Comparison of ENCODE assay signal across 8 mouse cellular contexts in genomic region chr11:32925421-32926271, GRCm38 (mm10).
DNase-seq lines count a peak whose midpoint lies in the region; ATAC-seq and TF ChIP-seq lines count a peak whose summit lies in the region.

No protein-coding gene starts in this region.

- peak overlapping the region; percentile 42 for H3K4me2 ChIP-seq in stomach, postnatal 0 days (replicated peaks; ENCODE audit: low read depth)

- no peak for TF ChIP-seq CTCF in heart, adult 2 months (IDR thresholded peaks at IDR 0.05)
- TF ChIP-seq CTCF in stomach, postnatal 0 days (IDR thresholded peaks at IDR 0.05; ENCODE audit: low read depth): no peak

- H3K27ac ChIP-seq in heart, adult 2 months: no peak overlapping the region
- H3K27ac ChIP-seq in stomach, postnatal 0 days (replicated peaks): peak overlapping the region; percentile 56

- DNase-seq in adrenal gland, postnatal 10 days: peak; percentile 53
- no peak for DNase-seq in adrenal gland, postnatal 4 days (ENCODE audit: low spot score in 2 of 2)
- peak; percentile 60 to 72 for DNase-seq in heart, adult 2 months
- peak; percentile 8 for DNase-seq in kidney, adult 9 months
- DNase-seq in lung, postnatal 14 days: peak; percentile 50
- DNase-seq in stomach, postnatal 0 days (ENCODE audit: low spot score): peak; percentile 57
- DNase-seq in thymus, postnatal 0 days (ENCODE audit: low spot score): no peak
- no peak for DNase-seq in cerebellum, adult 18-20 months

- no peak for TF ChIP-seq POLR2A in heart, adult 2 months (IDR thresholded peaks at IDR 0.05; ENCODE audit: insufficient read depth, low read depth, low read length)

- intact Hi-C loops in heart, adult 2 months (cut with DNase I): no loop called here

- TF ChIP-seq EP300 in heart, adult 2 months (IDR thresholded peaks at IDR 0.05; ENCODE audit: insufficient read depth, low read depth, low read length): no peak
- no peak for TF ChIP-seq EP300 in stomach, postnatal 0 days (optimal IDR thresholded peaks at IDR 0.05)

- 17% methylated on average over 33 of the region's 33 CpGs for WGBS in heart, adult 2 months
- WGBS in stomach, postnatal 0 days: 4% methylated on average over 33 of the region's 33 CpGs

- H3K36me3 ChIP-seq in heart, adult 2 months (ENCODE audit: control insufficient read depth, insufficient read depth, low read length): no peaks in the 10 kb centered on the region
- H3K36me3 ChIP-seq in stomach, postnatal 0 days (ENCODE audit: control insufficient read depth, insufficient read depth, low read length): no peaks in the 10 kb centered on the region

- H3K4me3 ChIP-seq in heart, adult 2 months: 0 out of 2 replicates have a peak overlapping the region, but pooled peaks have one; percentile 5
- H3K4me3 ChIP-seq in stomach, postnatal 0 days (ENCODE audit: low read depth, low read length): peak overlapping the region; percentile 17; the same call in 1 of the 2 replicates

- no peaks in the 10 kb centered on the region for H3K27me3 ChIP-seq in heart, adult 2 months (ENCODE audit: control insufficient read depth, insufficient read depth, low read length)
- no peaks in the 10 kb centered on the region for H3K27me3 ChIP-seq in stomach, postnatal 0 days (ENCODE audit: control insufficient read depth, insufficient read depth, low read length)

- ATAC-seq in stomach, postnatal 0 days (ENCODE audit: low FRiP score, low TSS enrichment): peak; percentile 85

- H3K9me3 ChIP-seq in stomach, postnatal 0 days (ENCODE audit: control insufficient read depth, low read length): no peaks in the 10 kb centered on the region

- H3K79me2 ChIP-seq in heart, adult 2 months (replicated peaks; ENCODE audit: control insufficient read depth, insufficient read depth, low read length): no peaks in the 10 kb centered on the region

- H3K4me1 ChIP-seq in heart, adult 2 months (ENCODE audit: control insufficient read depth, insufficient read depth, low read length): no peaks in the 10 kb centered on the region
- H3K4me1 ChIP-seq in stomach, postnatal 0 days (replicated peaks; ENCODE audit: control insufficient read depth, insufficient read depth): no peaks in the 10 kb centered on the region; the same call in 1 of the 2 replicates

- no peak overlapping the region for H3K9ac ChIP-seq in heart, adult 2 months (ENCODE audit: low read depth, low read length)
- peak overlapping the region; percentile 47; the same call in 1 of the 2 replicates for H3K9ac ChIP-seq in stomach, postnatal 0 days (ENCODE audit: low read length)

Comparison
In these comparisons a context has a peak if more than half of its experiments do, and no peak if none do; other contexts are left out.
1. DNase-seq: peak in adrenal gland, postnatal 10 days (single experiment), heart, adult 2 months (2 of 2), kidney, adult 9 months (single experiment), lung, postnatal 14 days (single experiment) and stomach, postnatal 0 days (single experiment); none in adrenal gland, postnatal 4 days (0 of 2), thymus, postnatal 0 days (single experiment) and cerebellum, adult 18-20 months (0 of 2).